Mouse (Mus musculus): ENCODE data around the gene Grik4.

DNA sequence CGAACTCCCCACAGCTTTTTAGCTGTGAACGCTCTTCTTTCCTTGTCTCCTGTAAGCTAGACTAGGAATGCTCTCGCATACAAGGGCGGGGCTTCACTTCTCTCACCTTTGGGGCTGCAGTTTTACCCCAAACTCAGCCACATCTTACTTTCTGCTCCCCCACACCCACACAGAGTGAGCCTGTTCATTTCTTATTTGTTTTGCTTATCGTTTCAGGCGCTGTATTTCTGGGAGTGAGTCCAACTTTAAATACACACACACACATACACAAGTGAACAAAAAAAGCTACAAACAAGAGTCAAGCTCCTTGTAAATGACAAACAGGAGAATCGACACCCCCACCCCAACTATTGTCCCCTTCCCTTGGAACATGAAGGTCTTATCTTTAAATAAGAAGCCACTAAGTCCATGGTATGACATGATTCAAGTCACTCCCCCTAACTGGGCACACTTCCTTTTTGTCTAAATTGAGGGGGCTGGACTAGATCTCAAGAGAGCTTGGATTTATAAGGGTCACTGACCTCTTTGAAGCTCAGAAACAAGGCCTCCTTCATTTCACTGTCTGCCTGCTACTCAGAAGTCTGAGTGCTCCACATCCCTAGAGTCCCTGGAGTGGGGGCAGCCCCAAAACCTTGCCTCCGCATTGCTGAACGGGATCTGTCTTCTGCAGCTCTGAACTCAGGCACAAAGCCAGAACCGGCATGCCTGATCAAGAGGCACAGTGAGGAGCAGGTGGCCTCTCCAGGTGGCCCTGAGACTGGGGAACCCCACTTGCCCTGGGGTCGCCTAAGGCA lies 79.1 kb downstream of the Grik4 start:
- TF ChIP-seq ZNF384 (IDR thresholded peaks at IDR 0.05; ENCODE audit: low read depth, low read length) (no peak), CHD2 (IDR thresholded peaks at IDR 0.05; ENCODE audit: low read depth, low read length) (no peak)
